Mouse (Mus musculus) limb, embryonic 11.5 days (tissue): ENCODE measurements around the gene Gdpd4. TPM values are rescaled to one million over a fixed set of nuclear protein-coding genes. Genes with fewer than 3 reads are reported as not detected.

ENCODE experiments used
- ATAC-seq: fragments of 200-750 bp; cut with Nextera tagmentation; 2 replicates; pipeline ENCODE4 v1.8.0; 2017; ENCODE audit warnings: low read depth; ENCODE audit not compliant: insufficient number of reproducible peaks, low FRiP score, low TSS enrichment
- DNase-seq: peaks from one replicate; pipeline ENCODE4 v3.0.0-alpha.2; 2015; ENCODE audit warnings: low spot score
- H3K27ac ChIP-seq: fragments of 300-500 bp; sonication (generic); replicated peaks from 2 replicates; pipeline ENCODE4 v1.5.1; 2014; ENCODE audit warnings: low read depth, mild to moderate bottlenecking, low read length
- H3K27me3 ChIP-seq: fragments of 300-500 bp; sonication (generic); 2 replicates; pipeline ENCODE4 v1.6.1; 2014; ENCODE audit warnings: mild to moderate bottlenecking, low read length, mixed read lengths; ENCODE audit not compliant: control insufficient read depth, insufficient read depth
- H3K36me3 ChIP-seq: fragments of 300-500 bp; sonication (generic); 2 replicates; pipeline ENCODE4 v1.6.1; 2014; ENCODE audit warnings: mild to moderate bottlenecking, low read length, moderate library complexity, mixed read lengths; ENCODE audit not compliant: control insufficient read depth, insufficient read depth
- H3K4me1 ChIP-seq: fragments of 300-500 bp; sonication (generic); 2 replicates; pipeline ENCODE4 v1.6.1; 2014; ENCODE audit warnings: low read length, mixed read lengths; ENCODE audit not compliant: control insufficient read depth, insufficient read depth
- H3K4me2 ChIP-seq: fragments of 300-500 bp; sonication (generic); 2 replicates; pipeline ENCODE4 v1.6.1; 2014; ENCODE audit warnings: low read depth, mild to moderate bottlenecking, moderate library complexity; ENCODE audit not compliant: severe bottlenecking
- H3K4me3 ChIP-seq: fragments of 300-500 bp; sonication (generic); 2 replicates; pipeline ENCODE4 v1.5.1; 2014; ENCODE audit warnings: low read depth, low read length
- H3K9ac ChIP-seq: fragments of 300-500 bp; sonication (generic); 2 replicates; pipeline ENCODE4 v1.6.1; 2014; ENCODE audit warnings: mild to moderate bottlenecking, low read length
- H3K9me3 ChIP-seq: fragments of 300-500 bp; sonication (generic); 2 replicates; pipeline ENCODE4 v1.6.1; 2016; ENCODE audit warnings: low read length; ENCODE audit not compliant: control insufficient read depth
- WGBS: fragments of 180-500 bp; shearing (Covaris S2); extraction: QIAGEN DNeasy Blood & Tissue Kit; methylation state at CpG from one replicate; pipeline ENCODE4 v1.1.7; 2014; 5-methylcytosine and 5-hydroxymethylcytosine counted together
- polyA plus RNA-seq: library from polyadenylated mRNA; unstranded; fragments of >200 nt; fragmentation: Nextera tagmentation; extraction: Ambion mirVana; gene quantifications from 2 replicates; pipeline ENCODE4 v1.2.1, GENCODE M21; 2014

The Gdpd4 gene
- polyA plus RNA-seq = not detected in 2 replicates

- Histone ChIP-seq H3K4me2 (no peak within 1 kb of the TSS), H3K36me3 (no peaks in the 10 kb centered on the region), H3K27ac (no peak within 1 kb of the TSS), H3K4me1 (no peaks in the 10 kb centered on the region), H3K9ac (no peak within 1 kb of the TSS), H3K27me3 (no peaks in the 10 kb centered on the region), H3K4me3 (no peak within 1 kb of the TSS), H3K9me3 (no peaks in the 10 kb centered on the region)
- DNase-seq (no peak), ATAC-seq (no peak)
- WGBS = 71% methylated on average over 12 of the region's 12 CpGs
Measured at GRCm38 (mm10) chr7:97919742-97920141, at the start of gene Gdpd4. TSS of gene Gdpd4 (plus strand) at chr7:97919955.

GRCm38 (mm10) chr7:97872396-97872795 lies 47.4 kb upstream of the Gdpd4 start:
- Histone ChIP-seq H3K27me3 (no peaks in the 10 kb centered on the region), H3K9ac (no peak overlapping the region), H3K4me3 (no peak overlapping the region), H3K4me1 (no peaks in the 10 kb centered on the region), H3K9me3 (no peaks in the 10 kb centered on the region), H3K27ac (no peak overlapping the region), H3K4me2 (no peak overlapping the region), H3K36me3 (no peaks in the 10 kb centered on the region)
- WGBS = 93% methylated on average over 4 of the region's 4 CpGs
- ATAC-seq (no peak), DNase-seq (no peak)

- H3K4me2 ChIP-seq = no peak overlapping the region
- H3K27me3 ChIP-seq = no peaks in the 10 kb centered on the region
- H3K36me3 ChIP-seq = no peaks in the 10 kb centered on the region
- DNase-seq (no peak), ATAC-seq (no peak)
- no peak overlapping the region for H3K9ac ChIP-seq
- no peak overlapping the region for H3K27ac ChIP-seq
- no peaks in the 10 kb centered on the region for H3K9me3 ChIP-seq
- H3K4me1 ChIP-seq = no peaks in the 10 kb centered on the region
- no peak overlapping the region for H3K4me3 ChIP-seq
Measured at GRCm38 (mm10) chr7:97873317-97873716, 46.4 kb upstream of the Gdpd4 start.

- no peak overlapping the region for H3K9ac ChIP-seq
- no peaks in the 10 kb centered on the region for H3K27me3 ChIP-seq
- H3K36me3 ChIP-seq = no peaks in the 10 kb centered on the region
- no peak for ATAC-seq
- DNase-seq = no peak
- H3K9me3 ChIP-seq = no peaks in the 10 kb centered on the region
- no peaks in the 10 kb centered on the region for H3K4me1 ChIP-seq
- WGBS = 88% methylated on average over 7 of the region's 7 CpGs
- no peak overlapping the region for H3K4me3 ChIP-seq
- H3K4me2 ChIP-seq = no peak overlapping the region
- no peak overlapping the region for H3K27ac ChIP-seq
Measured at GRCm38 (mm10) chr7:97877846-97878538, 41.8 kb upstream of the Gdpd4 start.

GRCm38 (mm10) chr7:97911646-97912045 lies 8.1 kb upstream of the Gdpd4 start:
- ATAC-seq (no peak), DNase-seq (no peak)
- WGBS = 79% methylated on average over 3 of the region's 3 CpGs
- Histone ChIP-seq H3K4me2 (no peak overlapping the region), H3K27me3 (no peaks in the 10 kb centered on the region), H3K4me3 (no peak overlapping the region), H3K27ac (no peak overlapping the region), H3K4me1 (no peaks in the 10 kb centered on the region), H3K36me3 (no peaks in the 10 kb centered on the region), H3K9me3 (no peaks in the 10 kb centered on the region), H3K9ac (no peak overlapping the region)

- Histone ChIP-seq H3K27ac (no peak overlapping the region), H3K4me1 (no peaks in the 10 kb centered on the region), H3K9me3 (no peaks in the 10 kb centered on the region), H3K27me3 (no peaks in the 10 kb centered on the region), H3K9ac (no peak overlapping the region), H3K4me2 (no peak overlapping the region), H3K36me3 (no peaks in the 10 kb centered on the region), H3K4me3 (no peak overlapping the region)
- 76% methylated on average over 2 of the region's 2 CpGs for WGBS
- DNase-seq (no peak), ATAC-seq (no peak)
Measured at GRCm38 (mm10) chr7:97914833-97915516, 4.8 kb upstream of the Gdpd4 start.

GRCm38 (mm10) chr7:97925819-97926218 lies 6.1 kb downstream of the Gdpd4 start:
- no peak for ATAC-seq
- DNase-seq = no peak
- Histone ChIP-seq H3K9ac (no peak overlapping the region), H3K27ac (no peak overlapping the region), H3K9me3 (no peaks in the 10 kb centered on the region), H3K4me2 (no peak overlapping the region), H3K4me3 (no peak overlapping the region), H3K4me1 (no peaks in the 10 kb centered on the region), H3K27me3 (no peaks in the 10 kb centered on the region), H3K36me3 (no peaks in the 10 kb centered on the region)
- 78% methylated on average over 1 of the region's 1 CpGs for WGBS

- ATAC-seq (no peak), DNase-seq (no peak)
- 91% methylated on average over 5 of the region's 5 CpGs for WGBS
- Histone ChIP-seq H3K9me3 (no peaks in the 10 kb centered on the region), H3K4me1 (no peaks in the 10 kb centered on the region), H3K9ac (no peak overlapping the region), H3K4me2 (no peak overlapping the region), H3K27ac (no peak overlapping the region), H3K36me3 (no peaks in the 10 kb centered on the region), H3K4me3 (no peak overlapping the region), H3K27me3 (no peaks in the 10 kb centered on the region)
Measured at GRCm38 (mm10) chr7:97926978-97927377, 7.2 kb downstream of the Gdpd4 start.
